Mouse (Mus musculus): Measurements from ENCODE around the gene D2hgdh. TPM values are rescaled to one million over a fixed set of nuclear protein-coding genes. Genes with fewer than 3 reads are reported as not detected.
"Not testable (repeated sequence)": the region's sequence is repeated elsewhere in the genome, so short reads cannot be mapped to it uniquely, and the experiment has no call there.

D2hgdh gene
- polyA plus RNA-seq, 1 experiment from 2014 or later = 7.5 TPM

DNA sequence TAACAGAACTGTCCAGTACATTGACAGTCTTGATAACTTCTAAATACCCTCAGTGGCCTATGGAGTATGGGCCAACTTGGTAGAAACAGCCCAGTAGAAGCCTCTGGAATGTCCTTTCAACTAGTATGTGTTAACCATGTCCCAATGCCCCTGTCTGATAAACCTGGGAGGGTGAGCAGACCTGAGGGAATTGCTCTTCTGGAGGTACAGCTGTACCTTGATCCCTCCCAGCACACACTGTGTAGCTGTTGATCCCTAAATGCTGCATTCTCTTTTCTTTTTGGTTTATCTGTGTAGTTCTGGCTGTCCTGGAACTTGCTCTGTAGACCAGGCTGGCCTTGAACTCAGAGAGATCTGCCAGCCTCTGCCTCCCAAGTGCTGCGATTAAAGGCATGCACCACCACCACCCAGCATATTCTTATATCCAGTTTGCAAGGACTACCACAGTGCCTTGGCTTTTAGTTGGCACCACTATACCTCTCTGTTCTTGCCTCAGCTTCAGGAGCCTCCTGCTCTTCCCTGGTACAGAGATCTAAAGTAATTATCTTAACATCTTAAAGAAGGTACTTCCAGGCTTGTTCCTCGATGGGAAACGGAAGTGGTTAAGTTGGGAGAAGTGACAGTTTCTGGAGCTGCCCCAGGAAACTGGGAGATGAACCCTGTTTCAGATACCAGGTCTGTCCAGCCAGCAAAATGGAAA lies 763 bp upstream of the D2hgdh start:
- ATAC-seq (ENCODE audit: low FRiP score, low TSS enrichment) = no peak

GRCm38 (mm10) chr1:93825105-93825674 lies 481 bp downstream of the D2hgdh start:
- peaks cover 3% of the 10 kb centered on the region; the same call in 1 of the 2 replicates for H3K36me3 ChIP-seq (ENCODE audit: control insufficient read depth, insufficient read depth, low read length)
- no peaks in the 10 kb centered on the region for H3K27me3 ChIP-seq (ENCODE audit: control insufficient read depth, insufficient read depth, low read length)
- H3K4me2 ChIP-seq (replicated peaks; ENCODE audit: low read depth) = peak overlapping the region; percentile 72
- peak overlapping the region; percentile 50 for H3K4me3 ChIP-seq (ENCODE audit: low read depth, low read length)
- H3K9ac ChIP-seq (ENCODE audit: low read length) = peak overlapping the region; percentile 70
- H3K4me1 ChIP-seq (replicated peaks; ENCODE audit: control insufficient read depth, insufficient read depth) = peaks cover 3% of the 10 kb centered on the region; the same call in 1 of the 2 replicates
- under 1% methylated on average over 29 of the region's 30 CpGs for WGBS
- peak overlapping the region; percentile 97 for H3K27ac ChIP-seq (replicated peaks)
- peak; percentile 98 for ATAC-seq (ENCODE audit: low FRiP score, low TSS enrichment)
- DNase-seq (ENCODE audit: low spot score) = peak; percentile 96
- no peaks in the 10 kb centered on the region for H3K9me3 ChIP-seq (ENCODE audit: control insufficient read depth, low read length)
- TF ChIP-seq CTCF (IDR thresholded peaks at IDR 0.05; ENCODE audit: low read depth) (peak; percentile 59), EP300 (optimal IDR thresholded peaks at IDR 0.05) (no peak)

More for the DNA sequence above, 763 bp upstream of the D2hgdh start:
- no peak overlapping the region for H3K4me3 ChIP-seq (ENCODE audit: low read depth, low read length)
- no peak overlapping the region for H3K4me2 ChIP-seq (replicated peaks; ENCODE audit: low read depth)
- peaks cover 3% of the 10 kb centered on the region; the same call in 1 of the 2 replicates for H3K36me3 ChIP-seq (ENCODE audit: control insufficient read depth, insufficient read depth, low read length)
- WGBS = 77% methylated on average over 3 of the region's 3 CpGs
- no peaks in the 10 kb centered on the region for H3K27me3 ChIP-seq (ENCODE audit: control insufficient read depth, insufficient read depth, low read length)
- DNase-seq (ENCODE audit: low spot score) = no peak
- TF ChIP-seq CTCF (IDR thresholded peaks at IDR 0.05; ENCODE audit: low read depth) (no peak), EP300 (optimal IDR thresholded peaks at IDR 0.05) (no peak)
- peaks cover 3% of the 10 kb centered on the region; the same call in 1 of the 2 replicates for H3K4me1 ChIP-seq (replicated peaks; ENCODE audit: control insufficient read depth, insufficient read depth)
- peak overlapping the region; percentile 97 for H3K27ac ChIP-seq (replicated peaks)
- no peak overlapping the region; the same call in 1 of the 2 replicates for H3K9ac ChIP-seq (ENCODE audit: low read length)
- no peaks in the 10 kb centered on the region for H3K9me3 ChIP-seq (ENCODE audit: control insufficient read depth, low read length)

DNA sequence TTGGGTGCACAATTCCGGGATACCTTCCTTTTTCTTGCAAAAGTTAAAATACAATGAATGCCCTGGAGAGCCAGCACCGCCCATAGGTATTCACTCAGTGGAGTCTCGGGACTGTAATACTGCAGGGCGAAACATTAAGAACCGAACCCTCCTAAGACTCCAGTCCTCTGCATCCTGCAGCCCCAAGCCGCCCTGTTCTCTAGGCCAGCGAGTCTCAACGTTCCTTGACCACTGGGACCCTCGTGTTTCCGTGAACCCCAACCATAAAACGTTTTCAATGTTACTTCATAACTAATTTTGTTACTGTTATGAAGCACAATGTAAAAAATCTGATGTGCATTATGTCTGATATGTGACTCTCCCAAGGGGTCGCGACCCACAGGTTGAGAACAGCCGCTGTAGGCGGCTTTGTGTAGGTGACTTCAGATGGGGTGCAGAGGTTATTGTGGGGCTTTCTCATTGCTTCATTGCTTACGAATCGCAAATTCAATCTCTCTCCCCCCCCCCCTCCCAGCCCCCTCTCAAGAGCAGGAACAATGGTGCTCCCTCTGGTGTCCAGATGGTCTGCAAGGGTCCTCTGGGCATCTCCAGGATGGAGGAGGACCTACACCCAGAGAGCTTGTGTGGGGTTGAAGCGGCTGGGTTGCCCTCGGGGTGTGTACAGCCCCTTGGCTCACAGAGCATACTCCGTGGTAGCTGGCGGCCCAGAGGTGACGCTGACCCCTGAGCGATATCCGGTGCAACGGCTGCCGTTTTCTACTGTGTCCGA lies 1.2 kb downstream of the D2hgdh start:
- peak overlapping the region; percentile 97 for H3K27ac ChIP-seq (replicated peaks)
- peak overlapping the region; percentile 72 for H3K4me2 ChIP-seq (replicated peaks; ENCODE audit: low read depth)
- ATAC-seq (ENCODE audit: low FRiP score, low TSS enrichment) (0 out of 2 replicates have a peak, but pooled peaks have one; percentile 36), DNase-seq (ENCODE audit: low spot score) (no peak)
- H3K4me3 ChIP-seq (ENCODE audit: low read depth, low read length) = peak overlapping the region; percentile 50
- peak; percentile 47 for TF ChIP-seq CTCF (IDR thresholded peaks at IDR 0.05; ENCODE audit: low read depth)
- TF ChIP-seq EP300 (optimal IDR thresholded peaks at IDR 0.05) = no peak
- 38% methylated on average over 27 of the region's 27 CpGs for WGBS
- H3K9me3 ChIP-seq (ENCODE audit: control insufficient read depth, low read length) = no peaks in the 10 kb centered on the region
- no peaks in the 10 kb centered on the region for H3K27me3 ChIP-seq (ENCODE audit: control insufficient read depth, insufficient read depth, low read length)
- peaks cover 3% of the 10 kb centered on the region; the same call in 1 of the 2 replicates for H3K4me1 ChIP-seq (replicated peaks; ENCODE audit: control insufficient read depth, insufficient read depth)
- H3K36me3 ChIP-seq (ENCODE audit: control insufficient read depth, insufficient read depth, low read length) = peaks cover 3% of the 10 kb centered on the region; the same call in 1 of the 2 replicates
- peak overlapping the region; percentile 70 for H3K9ac ChIP-seq (ENCODE audit: low read length)

DNA sequence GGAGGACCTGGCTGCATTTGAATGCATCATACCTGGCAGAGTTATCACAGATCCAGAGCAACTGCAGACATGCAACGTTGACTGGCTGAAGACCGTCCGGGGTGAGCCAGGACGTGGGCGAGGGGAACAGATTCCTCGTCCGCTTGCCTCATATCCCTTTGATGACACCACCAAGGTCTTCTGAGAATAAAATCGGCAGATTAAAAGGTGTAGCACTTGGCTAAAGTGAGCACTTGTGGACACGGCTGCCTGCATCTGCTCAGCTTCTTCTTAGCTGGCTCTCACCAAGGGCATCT lies 1.8 kb downstream of the D2hgdh start:
- Histone ChIP-seq H3K27me3 (ENCODE audit: control insufficient read depth, insufficient read depth, low read length) (no peaks in the 10 kb centered on the region), H3K9me3 (ENCODE audit: control insufficient read depth, low read length) (no peaks in the 10 kb centered on the region), H3K4me2 (replicated peaks; ENCODE audit: low read depth) (no peak overlapping the region), H3K4me1 (replicated peaks; ENCODE audit: control insufficient read depth, insufficient read depth) (peaks cover 3% of the 10 kb centered on the region; the same call in 1 of the 2 replicates), H3K36me3 (ENCODE audit: control insufficient read depth, insufficient read depth, low read length) (peaks cover under 1% of the 10 kb centered on the region; the same call in 1 of the 2 replicates), H3K4me3 (ENCODE audit: low read depth, low read length) (no peak overlapping the region), H3K27ac (replicated peaks) (no peak overlapping the region), H3K9ac (ENCODE audit: low read length) (peak overlapping the region; percentile 2; the same call in 1 of the 2 replicates)
- 90% methylated on average over 9 of the region's 9 CpGs for WGBS
- no peak for DNase-seq (ENCODE audit: low spot score)
- TF ChIP-seq CTCF (IDR thresholded peaks at IDR 0.05; ENCODE audit: low read depth) = no peak
- TF ChIP-seq EP300 (optimal IDR thresholded peaks at IDR 0.05) = no peak
- no peak for ATAC-seq (ENCODE audit: low FRiP score, low TSS enrichment)

DNA sequence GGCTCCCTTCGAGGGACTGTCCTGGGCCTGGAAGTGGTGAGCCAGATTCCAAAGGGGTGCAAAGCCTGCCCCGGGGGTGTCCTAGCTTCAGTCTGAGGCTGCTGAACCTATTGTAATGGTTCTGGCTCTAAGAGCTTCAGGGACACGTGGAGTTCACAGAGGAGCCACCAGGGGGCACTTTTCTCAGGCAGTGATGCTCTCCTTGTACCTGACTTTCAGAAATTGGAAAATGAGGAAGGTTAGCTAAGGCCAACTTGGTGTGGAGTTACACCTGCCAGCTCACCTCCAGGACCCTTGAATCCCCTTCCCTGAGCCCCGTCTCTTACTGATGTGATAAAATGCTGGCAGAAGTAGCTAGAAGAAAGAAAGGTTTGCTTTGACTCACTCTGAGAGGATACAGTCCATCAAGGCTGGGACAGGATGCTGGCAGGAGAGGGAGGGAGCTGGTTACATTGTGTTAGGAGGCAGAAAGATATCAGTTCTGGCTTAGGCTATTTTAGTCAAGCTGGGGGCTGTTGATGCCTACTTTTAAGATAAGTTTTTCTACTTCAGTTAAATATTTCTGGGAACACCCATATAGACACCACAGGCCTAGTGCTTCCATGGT lies 8.1 kb downstream of the D2hgdh start:
- not testable (repeated sequence) for ATAC-seq (ENCODE audit: low FRiP score, low TSS enrichment)
- TF ChIP-seq CTCF (IDR thresholded peaks at IDR 0.05; ENCODE audit: low read depth) = peak; percentile 41

More for the DNA sequence above, 8.1 kb downstream of the D2hgdh start:
- not testable (repeated sequence) for H3K36me3 ChIP-seq (ENCODE audit: control insufficient read depth, insufficient read depth, low read length); H3K4me3 ChIP-seq (ENCODE audit: low read depth, low read length); H3K27ac ChIP-seq (replicated peaks); H3K4me2 ChIP-seq (replicated peaks; ENCODE audit: low read depth); H3K9ac ChIP-seq (ENCODE audit: low read length); H3K9me3 ChIP-seq (ENCODE audit: control insufficient read depth, low read length); H3K4me1 ChIP-seq (replicated peaks; ENCODE audit: control insufficient read depth, insufficient read depth); H3K27me3 ChIP-seq (ENCODE audit: control insufficient read depth, insufficient read depth, low read length); DNase-seq (ENCODE audit: low spot score)
- 55% methylated on average over 2 of the region's 4 CpGs for WGBS
